In the genomic region with DNA sequence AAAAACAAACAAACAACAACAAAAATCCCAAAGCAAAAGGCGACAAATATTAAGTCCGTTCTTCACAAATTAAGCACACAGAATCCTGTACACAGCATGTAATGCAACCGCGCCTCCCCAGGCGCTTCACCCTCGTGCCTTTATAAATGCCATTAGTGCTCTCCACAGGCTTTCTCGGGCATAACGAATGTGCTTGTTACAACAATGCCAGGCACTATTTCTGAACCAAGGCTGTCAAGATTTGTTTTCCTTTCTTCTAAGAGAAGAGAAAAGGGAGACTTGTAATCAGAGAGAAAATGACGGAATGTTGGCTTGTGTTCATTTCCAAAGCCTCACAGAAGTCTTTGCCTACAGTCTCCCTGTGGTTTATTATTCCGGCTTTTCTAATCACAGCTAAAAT, we compare ENCODE assay signal across 11 mouse cellular contexts.
DNase-seq lines count a peak whose midpoint lies in the region; ATAC-seq and TF ChIP-seq lines count a peak whose summit lies in the region.
"Had no signal": no experiment of that assay in that cellular context is flagged by ENCODE, and none has a peak within 500 bp of the region (broad histone marks: within the 10 kb centered on the region; RNA-seq: fewer than 3 reads in every experiment).

No protein-coding gene starts in this region.

- ATAC-seq in hindbrain, embryonic 12.5 days (ENCODE audit: low FRiP score) = peak; percentile 71
- ATAC-seq in kidney, postnatal 0 days (replicated peaks; ENCODE audit: low FRiP score, low read depth) = peak; percentile 60
- no peak for ATAC-seq in intestine, embryonic 16.5 days
- ATAC-seq: CD4-positive, CD25-positive, alpha-beta regulatory T cell, adult 4 months had no signal

- 47% methylated on average over 10 of the region's 10 CpGs for WGBS in hindbrain, embryonic 12.5 days
- 76% methylated on average over 10 of the region's 10 CpGs for WGBS in hindbrain, embryonic 10.5 days
- WGBS in kidney, postnatal 0 days = 30% methylated on average over 10 of the region's 10 CpGs
- WGBS in intestine, embryonic 16.5 days = 76% methylated on average over 10 of the region's 10 CpGs

- no peak for DNase-seq in hindbrain, embryonic 10.5 days (ENCODE audit: low spot score)
- peak; percentile 91 for DNase-seq in Muller cell, postnatal 12 days (ENCODE audit: inconsistent ontology term)
- DNase-seq in cerebellum, adult 9-10 months = peak; percentile 70
- peak; percentile 76 for DNase-seq in kidney, postnatal 0 days (ENCODE audit: low spot score)
- no peak for DNase-seq in c-Kit-positive CD71-positive TER-119-positive erythroid progenitor cells, embryonic 14.5 days (ENCODE audit: low spot score)
- DNase-seq in gastrocnemius, postnatal 36 days = no peak
- DNase-seq: right cerebral cortex, postnatal 14 days; thymus, postnatal 36 days had no signal

- H3K4me2 ChIP-seq in hindbrain, embryonic 12.5 days (replicated peaks) = peak overlapping the region; percentile 13; the same call in 1 of the 2 replicates
- peak overlapping the region; percentile 19; the same call in 1 of the 2 replicates for H3K4me2 ChIP-seq in kidney, postnatal 0 days (ENCODE audit: low read length)
- H3K4me2 ChIP-seq in intestine, embryonic 16.5 days (ENCODE audit: low read depth, low read length) = no peak overlapping the region

- intact Hi-C loops in gastrocnemius, postnatal 36 days (cut with DNase I) = no loop called here

- H3K9ac ChIP-seq in hindbrain, embryonic 12.5 days = no peak overlapping the region
- no peak overlapping the region for H3K9ac ChIP-seq in kidney, postnatal 0 days (ENCODE audit: low read depth, low read length)
- H3K9ac ChIP-seq in intestine, embryonic 16.5 days (ENCODE audit: low read depth, low read length) = no peak overlapping the region

- no peaks in the 10 kb centered on the region for H3K9me3 ChIP-seq in hindbrain, embryonic 12.5 days (replicated peaks)
- no peaks in the 10 kb centered on the region for H3K9me3 ChIP-seq in hindbrain, embryonic 10.5 days
- H3K9me3 ChIP-seq in kidney, postnatal 0 days (replicated peaks; ENCODE audit: low read length) = no peaks in the 10 kb centered on the region
- H3K9me3 ChIP-seq in intestine, embryonic 16.5 days (ENCODE audit: control insufficient read depth, low read length) = no peaks in the 10 kb centered on the region

- H3K4me3 ChIP-seq in hindbrain, embryonic 12.5 days = no peak overlapping the region
- H3K4me3 ChIP-seq in hindbrain, embryonic 10.5 days = no peak overlapping the region
- no peak overlapping the region for H3K4me3 ChIP-seq in kidney, postnatal 0 days (replicated peaks; ENCODE audit: low read depth, low read length)
- no peak overlapping the region for H3K4me3 ChIP-seq in intestine, embryonic 16.5 days (ENCODE audit: low read length)

- no peaks in the 10 kb centered on the region for H3K36me3 ChIP-seq in hindbrain, embryonic 12.5 days
- no peaks in the 10 kb centered on the region for H3K36me3 ChIP-seq in hindbrain, embryonic 10.5 days
- no peaks in the 10 kb centered on the region for H3K36me3 ChIP-seq in kidney, postnatal 0 days (ENCODE audit: insufficient read depth, low read length)
- H3K36me3 ChIP-seq in intestine, embryonic 16.5 days (ENCODE audit: control insufficient read depth, insufficient read depth, low read length) = no peaks in the 10 kb centered on the region

- no peak for TF ChIP-seq CTCF in kidney, postnatal 0 days (IDR thresholded peaks at IDR 0.05; ENCODE audit: low read depth)

- no peak overlapping the region for H3K27ac ChIP-seq in hindbrain, embryonic 12.5 days
- H3K27ac ChIP-seq in hindbrain, embryonic 10.5 days = no peak overlapping the region
- H3K27ac ChIP-seq in kidney, postnatal 0 days = no peak overlapping the region
- no peak overlapping the region for H3K27ac ChIP-seq in intestine, embryonic 16.5 days (ENCODE audit: low read length)

- no peaks in the 10 kb centered on the region for H3K27me3 ChIP-seq in hindbrain, embryonic 12.5 days
- no peaks in the 10 kb centered on the region for H3K27me3 ChIP-seq in hindbrain, embryonic 10.5 days (ENCODE audit: insufficient read depth, poor library complexity, severe bottlenecking)
- H3K27me3 ChIP-seq in kidney, postnatal 0 days (ENCODE audit: insufficient read depth, low read length) = no peaks in the 10 kb centered on the region
- no peaks in the 10 kb centered on the region for H3K27me3 ChIP-seq in intestine, embryonic 16.5 days (replicated peaks; ENCODE audit: control insufficient read depth, insufficient read depth, low read length)

- H3K4me1 ChIP-seq in hindbrain, embryonic 12.5 days = peaks cover 3% of the 10 kb centered on the region; the same call in 1 of the 2 replicates
- H3K4me1 ChIP-seq in hindbrain, embryonic 10.5 days (replicated peaks) = no peaks in the 10 kb centered on the region
- no peaks in the 10 kb centered on the region for H3K4me1 ChIP-seq in kidney, postnatal 0 days (replicated peaks; ENCODE audit: insufficient read depth, low read length)
- no peaks in the 10 kb centered on the region for H3K4me1 ChIP-seq in intestine, embryonic 16.5 days (ENCODE audit: control insufficient read depth, insufficient read depth, low read length)

Comparison
In these comparisons a context has a peak if more than half of its experiments do, and no peak if none do; other contexts are left out.
1. DNase-seq: peak in Muller cell, postnatal 12 days (single experiment), cerebellum, adult 9-10 months (single experiment) and kidney, postnatal 0 days (single experiment); none in hindbrain, embryonic 10.5 days (single experiment), c-Kit-positive CD71-positive TER-119-positive erythroid progenitor cells, embryonic 14.5 days (single experiment) and gastrocnemius, postnatal 36 days (0 of 2).